Mouse (Mus musculus): ENCODE measurements around the gene Pmpcb. TPM values are rescaled to one million over a fixed set of nuclear protein-coding genes. Genes with fewer than 3 reads are reported as not detected.

The Pmpcb gene
- total and polyA plus RNA-seq, 3 experiments = 41.6 to 113 (median 60.8) TPM

- Histone ChIP-seq H3K27me3 (ENCODE audit: insufficient read depth, low read length) (no peaks in the 10 kb centered on the region), H3K4me1 (ENCODE audit: insufficient read depth, low read depth, low read length) (peaks cover 43% of the 10 kb centered on the region), H3K4me3 (ENCODE audit: low read depth, low read length) (peak overlapping the region; percentile 95; the same call in 1 of the 2 replicates), H3K9me3 (replicated peaks) (no peaks in the 10 kb centered on the region), H3K36me3 (replicated peaks) (peaks cover 54% of the 10 kb centered on the region)
- ATAC-seq (ENCODE audit: extremely low read depth, insufficient number of reproducible peaks, low FRiP score, poor library complexity, severe bottlenecking) (no peak), DNase-seq (ENCODE audit: low spot score) (no peak)
- TF ChIP-seq GATA2 (IDR thresholded peaks at IDR 0.05; ENCODE audit: borderline replicate concordance, low read depth, low read length) (no peak), GATA1 (IDR thresholded peaks at IDR 0.05; ENCODE audit: borderline replicate concordance, low read length) (no peak), TAL1 (conservative IDR thresholded peaks at IDR 0.05; ENCODE audit: low read depth, low read length) (no peak), POLR2AphosphoS5 (IDR thresholded peaks at IDR 0.05; ENCODE audit: insufficient replicate concordance, low read depth, low read length) (no peak), CTCF (IDR thresholded peaks at IDR 0.05; ENCODE audit: low read depth, low read length) (no peak)
Measured at GRCm38 (mm10) chr5:21785776-21786175, 48.8 kb downstream of the Pmpcb start.

- ATAC-seq (ENCODE audit: extremely low read depth, insufficient number of reproducible peaks, low FRiP score, poor library complexity, severe bottlenecking) (peak; percentile 66), DNase-seq (ENCODE audit: low spot score) (peak; percentile 78)
- TF ChIP-seq POLR2AphosphoS5 (IDR thresholded peaks at IDR 0.05; ENCODE audit: insufficient replicate concordance, low read depth, low read length) = no peak
- no peak for TF ChIP-seq TAL1 (conservative IDR thresholded peaks at IDR 0.05; ENCODE audit: low read depth, low read length)
- TF ChIP-seq CTCF (IDR thresholded peaks at IDR 0.05; ENCODE audit: low read depth, low read length) = no peak
- no peak for TF ChIP-seq GATA2 (IDR thresholded peaks at IDR 0.05; ENCODE audit: borderline replicate concordance, low read depth, low read length)
- TF ChIP-seq GATA1 (IDR thresholded peaks at IDR 0.05; ENCODE audit: borderline replicate concordance, low read length) = no peak
- peaks cover 46% of the 10 kb centered on the region for H3K4me1 ChIP-seq (ENCODE audit: insufficient read depth, low read depth, low read length)
- H3K36me3 ChIP-seq (replicated peaks) = peaks cover 53% of the 10 kb centered on the region
- H3K27me3 ChIP-seq (ENCODE audit: insufficient read depth, low read length) = no peaks in the 10 kb centered on the region
- no peaks in the 10 kb centered on the region for H3K9me3 ChIP-seq (replicated peaks)
- peak overlapping the region; percentile 95 for H3K4me3 ChIP-seq (ENCODE audit: low read depth, low read length)
Measured at GRCm38 (mm10) chr5:21786258-21787185, 49.6 kb downstream of the Pmpcb start.

- TF ChIP-seq TAL1 (conservative IDR thresholded peaks at IDR 0.05; ENCODE audit: low read depth, low read length) = no peak
- no peak for TF ChIP-seq POLR2AphosphoS5 (IDR thresholded peaks at IDR 0.05; ENCODE audit: insufficient replicate concordance, low read depth, low read length)
- TF ChIP-seq GATA1 (IDR thresholded peaks at IDR 0.05; ENCODE audit: borderline replicate concordance, low read length) = no peak
- TF ChIP-seq GATA2 (IDR thresholded peaks at IDR 0.05; ENCODE audit: borderline replicate concordance, low read depth, low read length) = no peak
- no peak for TF ChIP-seq CTCF (IDR thresholded peaks at IDR 0.05; ENCODE audit: low read depth, low read length)
- ATAC-seq (ENCODE audit: extremely low read depth, insufficient number of reproducible peaks, low FRiP score, poor library complexity, severe bottlenecking) (no peak), DNase-seq (ENCODE audit: low spot score) (no peak)
- H3K4me1 ChIP-seq (ENCODE audit: insufficient read depth, low read depth, low read length) = peaks cover 49% of the 10 kb centered on the region
- peak overlapping the region; percentile 95 for H3K4me3 ChIP-seq (ENCODE audit: low read depth, low read length)
- no peaks in the 10 kb centered on the region for H3K9me3 ChIP-seq (replicated peaks)
- peaks cover 52% of the 10 kb centered on the region for H3K36me3 ChIP-seq (replicated peaks)
- H3K27me3 ChIP-seq (ENCODE audit: insufficient read depth, low read length) = no peaks in the 10 kb centered on the region
Measured at GRCm38 (mm10) chr5:21787186-21788105, 50.5 kb downstream of the Pmpcb start.

GRCm38 (mm10) chr5:21789061-21789460, 52.1 kb downstream of the Pmpcb start:
- H3K36me3 ChIP-seq (replicated peaks) = peaks cover 44% of the 10 kb centered on the region
- DNase-seq (ENCODE audit: low spot score) (no peak), ATAC-seq (ENCODE audit: extremely low read depth, insufficient number of reproducible peaks, low FRiP score, poor library complexity, severe bottlenecking) (no peak)
- H3K4me3 ChIP-seq (ENCODE audit: low read depth, low read length) = no peak overlapping the region
- H3K9me3 ChIP-seq (replicated peaks) = no peaks in the 10 kb centered on the region
- peaks cover 41% of the 10 kb centered on the region for H3K4me1 ChIP-seq (ENCODE audit: insufficient read depth, low read depth, low read length)
- TF ChIP-seq POLR2AphosphoS5 (IDR thresholded peaks at IDR 0.05; ENCODE audit: insufficient replicate concordance, low read depth, low read length) (no peak), TAL1 (conservative IDR thresholded peaks at IDR 0.05; ENCODE audit: low read depth, low read length) (no peak), GATA2 (IDR thresholded peaks at IDR 0.05; ENCODE audit: borderline replicate concordance, low read depth, low read length) (no peak), CTCF (IDR thresholded peaks at IDR 0.05; ENCODE audit: low read depth, low read length) (no peak), GATA1 (IDR thresholded peaks at IDR 0.05; ENCODE audit: borderline replicate concordance, low read length) (no peak)
- H3K27me3 ChIP-seq (ENCODE audit: insufficient read depth, low read length) = no peaks in the 10 kb centered on the region

- H3K4me3 ChIP-seq (ENCODE audit: low read depth, low read length) = no peak overlapping the region
- no peaks in the 10 kb centered on the region for H3K9me3 ChIP-seq (replicated peaks)
- peaks cover 65% of the 10 kb centered on the region for H3K36me3 ChIP-seq (replicated peaks)
- peaks cover 34% of the 10 kb centered on the region for H3K4me1 ChIP-seq (ENCODE audit: insufficient read depth, low read depth, low read length)
- DNase-seq (ENCODE audit: low spot score) (no peak), ATAC-seq (ENCODE audit: extremely low read depth, insufficient number of reproducible peaks, low FRiP score, poor library complexity, severe bottlenecking) (no peak)
- no peaks in the 10 kb centered on the region for H3K27me3 ChIP-seq (ENCODE audit: insufficient read depth, low read length)
- TF ChIP-seq GATA2 (IDR thresholded peaks at IDR 0.05; ENCODE audit: borderline replicate concordance, low read depth, low read length) = no peak
- TF ChIP-seq TAL1 (conservative IDR thresholded peaks at IDR 0.05; ENCODE audit: low read depth, low read length) = no peak
- no peak for TF ChIP-seq POLR2AphosphoS5 (IDR thresholded peaks at IDR 0.05; ENCODE audit: insufficient replicate concordance, low read depth, low read length)
- no peak for TF ChIP-seq GATA1 (IDR thresholded peaks at IDR 0.05; ENCODE audit: borderline replicate concordance, low read length)
- no peak for TF ChIP-seq CTCF (IDR thresholded peaks at IDR 0.05; ENCODE audit: low read depth, low read length)
Measured at GRCm38 (mm10) chr5:21792166-21792565, 55.2 kb downstream of the Pmpcb start.
